Mouse (Mus musculus) heart, embryonic 16.5 days (tissue): Measurements from ENCODE around the gene Dntt. TPM values are rescaled to one million over a fixed set of nuclear protein-coding genes. Genes with fewer than 3 reads are reported as not detected.

Experiments used
- ATAC-seq: fragments of 200-750 bp; cut with Nextera tagmentation; replicated peaks from 2 replicates; pipeline ENCODE4 v1.8.0; 2017; ENCODE audit warnings: moderate number of reproducible peaks; ENCODE audit not compliant: insufficient read depth, low FRiP score; ENCODE audit errors: extremely low read depth
- H3K27ac ChIP-seq: fragments of 300-500 bp; sonication (generic); 2 replicates; pipeline ENCODE4 v1.5.1; 2014; ENCODE audit warnings: mild to moderate bottlenecking, low read length, control low read depth, moderate library complexity
- H3K27me3 ChIP-seq: fragments of 300-500 bp; sonication (generic); 2 replicates; pipeline ENCODE4 v1.6.1; 2014; ENCODE audit warnings: low read length, mixed read lengths; ENCODE audit not compliant: control insufficient read depth, insufficient read depth
- H3K36me3 ChIP-seq: fragments of 300-500 bp; sonication (generic); 2 replicates; pipeline ENCODE4 v1.6.1; 2014; ENCODE audit not compliant: control insufficient read depth, insufficient read depth
- H3K4me1 ChIP-seq: fragments of 300-500 bp; sonication (generic); 2 replicates; pipeline ENCODE4 v1.6.1; 2014; ENCODE audit warnings: low read length, mixed read lengths; ENCODE audit not compliant: control insufficient read depth, insufficient read depth
- H3K4me2 ChIP-seq: fragments of 300-500 bp; sonication (generic); 2 replicates; pipeline ENCODE4 v1.6.1; 2014; ENCODE audit warnings: low read depth, mild to moderate bottlenecking, control low read depth, low read length
- H3K4me3 ChIP-seq: fragments of 300-500 bp; sonication (generic); 2 replicates; pipeline ENCODE4 v1.5.1; 2014; ENCODE audit warnings: mild to moderate bottlenecking, control low read depth, low read length
- H3K9ac ChIP-seq: fragments of 300-500 bp; sonication (generic); 2 replicates; pipeline ENCODE4 v1.6.1; 2014; ENCODE audit warnings: low read length, control low read depth
- H3K9me3 ChIP-seq: fragments of 300-500 bp; sonication (generic); replicated peaks from 2 replicates; pipeline ENCODE4 v1.6.1; 2016; ENCODE audit warnings: low read length; ENCODE audit not compliant: control insufficient read depth
- WGBS: fragments of 180-500 bp; shearing (Covaris S2); extraction: QIAGEN DNeasy Blood & Tissue Kit; methylation state at CpG from one replicate; pipeline ENCODE4 v1.1.7; 2014; 5-methylcytosine and 5-hydroxymethylcytosine counted together
- polyA plus RNA-seq: library from polyadenylated mRNA; unstranded; fragments of >200 nt; fragmentation: Nextera tagmentation; extraction: Ambion mirVana; gene quantifications from 2 replicates; pipeline ENCODE4 v1.2.1, GENCODE M21; 2015

Dntt gene
- polyA plus RNA-seq, 1 experiment from 2014 or later = 0.28 TPM

- WGBS = 65% methylated on average over 5 of the region's 5 CpGs
- Histone ChIP-seq H3K9me3 (no peaks in the 10 kb centered on the region), H3K4me3 (no peak overlapping the region), H3K27me3 (no peaks in the 10 kb centered on the region; the same call in 1 of the 2 replicates), H3K4me2 (no peak overlapping the region), H3K4me1 (peaks cover 3% of the 10 kb centered on the region; the same call in 1 of the 2 replicates), H3K27ac (no peak overlapping the region), H3K36me3 (no peaks in the 10 kb centered on the region), H3K9ac (no peak overlapping the region)
- ATAC-seq = no peak
Observed at GRCm38 (mm10) chr19:41019164-41019675, 9.9 kb upstream of the Dntt start.

DNA sequence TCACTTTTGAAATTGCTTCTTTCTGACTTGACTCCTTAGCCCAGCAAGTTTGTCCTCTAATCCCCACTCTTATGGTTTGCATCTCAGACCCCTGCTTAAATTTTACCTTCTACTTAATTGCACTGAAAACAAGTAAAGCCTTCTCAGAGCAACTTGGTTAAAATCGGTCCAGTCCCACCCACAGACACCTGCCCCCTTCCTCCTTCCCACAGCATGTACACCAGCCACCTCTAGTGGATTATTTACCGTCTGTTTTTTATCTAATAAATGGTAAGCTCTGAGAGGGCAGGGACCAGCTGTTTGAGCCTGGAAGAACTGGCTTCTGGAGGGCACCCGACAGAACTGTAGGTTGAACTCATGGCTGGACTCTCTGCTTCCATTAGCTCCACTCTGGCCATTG, 8.5 kb upstream of the Dntt start:
- 57% methylated on average over 3 of the region's 3 CpGs for WGBS
- ATAC-seq = no peak

DNA sequence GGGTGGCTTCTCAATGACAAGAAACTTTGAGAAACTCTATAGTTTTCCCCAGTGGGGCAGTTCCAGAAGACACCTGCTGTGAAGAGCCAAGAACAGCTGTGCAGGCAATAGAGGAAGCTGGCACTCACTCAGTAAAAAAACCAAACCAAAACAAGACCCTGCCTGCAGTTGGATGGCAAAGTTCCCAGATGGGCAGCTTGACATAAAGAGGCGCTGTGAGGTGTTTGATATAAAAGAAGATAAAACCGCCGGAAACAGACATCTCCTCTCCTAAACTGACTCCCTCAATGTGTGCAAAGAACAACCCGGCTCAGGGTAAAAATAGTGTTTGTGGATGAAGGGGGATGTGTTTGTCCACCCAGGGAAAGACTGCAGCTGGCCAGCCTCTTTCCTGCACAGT, 6.8 kb upstream of the Dntt start:
- Histone ChIP-seq H3K4me2 (no peak overlapping the region), H3K9ac (no peak overlapping the region), H3K36me3 (no peaks in the 10 kb centered on the region), H3K4me1 (no peaks in the 10 kb centered on the region), H3K4me3 (no peak overlapping the region), H3K9me3 (no peaks in the 10 kb centered on the region), H3K27ac (no peak overlapping the region), H3K27me3 (no peaks in the 10 kb centered on the region; the same call in 1 of the 2 replicates)
- WGBS = 53% methylated on average over 4 of the region's 4 CpGs
- ATAC-seq = no peak

More for the DNA sequence above, 8.5 kb upstream of the Dntt start:
- Histone ChIP-seq H3K36me3 (no peaks in the 10 kb centered on the region), H3K4me1 (peaks cover 3% of the 10 kb centered on the region; the same call in 1 of the 2 replicates), H3K4me3 (no peak overlapping the region), H3K4me2 (no peak overlapping the region), H3K9ac (no peak overlapping the region), H3K9me3 (no peaks in the 10 kb centered on the region), H3K27me3 (no peaks in the 10 kb centered on the region; the same call in 1 of the 2 replicates), H3K27ac (no peak overlapping the region)

DNA sequence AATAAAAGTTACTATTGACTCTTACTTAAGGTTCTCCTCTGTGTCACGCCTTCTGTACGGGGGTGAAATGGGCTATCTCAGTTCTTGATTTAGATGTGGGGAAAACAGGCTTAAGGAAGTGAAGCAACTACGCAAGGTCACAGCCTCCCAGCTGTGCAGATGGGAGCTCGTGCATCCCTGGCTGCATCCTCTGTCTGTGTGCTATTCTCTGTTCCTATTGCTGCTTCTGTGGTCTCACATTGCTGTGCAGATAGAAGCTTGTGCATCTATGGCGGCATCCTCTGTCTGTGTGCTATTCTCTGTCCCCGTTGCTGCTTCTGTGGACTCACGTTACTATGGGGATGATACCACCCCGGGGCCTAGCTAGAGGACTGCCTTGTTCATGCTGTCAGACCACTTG, 2.5 kb upstream of the Dntt start:
- WGBS = 78% methylated on average over 8 of the region's 8 CpGs

DNA sequence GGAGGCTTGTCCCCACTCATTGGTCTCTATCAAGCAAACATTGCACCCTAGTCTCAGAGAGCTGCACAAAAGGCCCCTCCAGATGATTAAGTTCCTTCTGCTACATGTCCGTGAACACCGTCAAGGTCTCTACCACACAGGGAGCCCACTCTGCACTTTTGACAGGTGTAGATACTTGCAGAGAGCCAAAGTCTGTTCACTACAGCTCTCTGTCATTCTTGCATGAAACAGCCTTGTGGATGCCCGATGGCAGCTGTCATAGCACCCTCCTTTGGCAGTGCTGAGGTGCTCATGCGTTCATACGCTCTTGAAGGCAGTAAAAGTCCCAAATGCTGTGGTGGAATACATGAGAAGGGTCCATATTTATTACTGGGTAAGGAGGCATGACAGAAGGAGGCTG, 2.1 kb upstream of the Dntt start:
- WGBS = 85% methylated on average over 5 of the region's 5 CpGs
- Histone ChIP-seq H3K4me1 (no peaks in the 10 kb centered on the region), H3K9me3 (no peaks in the 10 kb centered on the region), H3K4me2 (no peak overlapping the region), H3K27me3 (no peaks in the 10 kb centered on the region; the same call in 1 of the 2 replicates), H3K4me3 (no peak overlapping the region), H3K27ac (no peak overlapping the region), H3K36me3 (no peaks in the 10 kb centered on the region), H3K9ac (no peak overlapping the region)
- no peak for ATAC-seq

More for the DNA sequence above, 2.5 kb upstream of the Dntt start:
- no peaks in the 10 kb centered on the region for H3K9me3 ChIP-seq
- H3K27ac ChIP-seq = no peak overlapping the region
- H3K4me3 ChIP-seq = no peak overlapping the region
- H3K4me1 ChIP-seq = no peaks in the 10 kb centered on the region
- H3K36me3 ChIP-seq = no peaks in the 10 kb centered on the region
- H3K4me2 ChIP-seq = no peak overlapping the region
- no peaks in the 10 kb centered on the region; the same call in 1 of the 2 replicates for H3K27me3 ChIP-seq
- H3K9ac ChIP-seq = no peak overlapping the region
- no peak for ATAC-seq

GRCm38 (mm10) chr19:41027601-41028000, 1.5 kb upstream of the Dntt start:
- H3K27ac ChIP-seq = no peak overlapping the region
- no peak overlapping the region for H3K9ac ChIP-seq
- no peak for ATAC-seq
- H3K4me1 ChIP-seq = no peaks in the 10 kb centered on the region
- no peak overlapping the region for H3K4me3 ChIP-seq
- H3K9me3 ChIP-seq = no peaks in the 10 kb centered on the region
- no peaks in the 10 kb centered on the region for H3K36me3 ChIP-seq
- H3K27me3 ChIP-seq = no peaks in the 10 kb centered on the region; the same call in 1 of the 2 replicates
- 89% methylated on average over 9 of the region's 9 CpGs for WGBS
- no peak overlapping the region for H3K4me2 ChIP-seq

DNA sequence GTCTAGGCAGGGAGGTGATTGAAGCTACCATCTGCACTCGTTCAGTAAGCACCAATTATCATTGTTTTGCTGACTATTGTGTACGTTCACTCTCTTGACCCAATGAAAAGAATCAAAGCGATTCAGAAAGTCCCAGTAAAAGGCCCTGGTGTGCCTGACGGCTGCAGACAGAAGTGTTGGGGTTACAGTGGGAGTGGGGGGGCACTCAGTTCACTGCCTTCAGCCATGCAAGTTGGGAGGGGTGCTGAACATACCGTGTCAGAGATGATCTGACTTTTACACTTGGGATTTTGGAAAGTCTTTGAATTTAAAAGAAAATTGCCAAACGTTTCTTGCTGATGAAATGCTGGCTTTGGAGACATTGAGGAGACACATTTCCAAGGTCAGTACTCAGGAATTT, 1.1 kb downstream of the Dntt start:
- H3K27ac ChIP-seq = no peak overlapping the region
- H3K27me3 ChIP-seq = no peaks in the 10 kb centered on the region
- H3K4me1 ChIP-seq = no peaks in the 10 kb centered on the region
- no peaks in the 10 kb centered on the region for H3K36me3 ChIP-seq
- no peak overlapping the region for H3K4me3 ChIP-seq
- H3K9ac ChIP-seq = no peak overlapping the region
- H3K4me2 ChIP-seq = no peak overlapping the region
- no peak for ATAC-seq
- H3K9me3 ChIP-seq = no peaks in the 10 kb centered on the region
- 67% methylated on average over 6 of the region's 6 CpGs for WGBS

DNA sequence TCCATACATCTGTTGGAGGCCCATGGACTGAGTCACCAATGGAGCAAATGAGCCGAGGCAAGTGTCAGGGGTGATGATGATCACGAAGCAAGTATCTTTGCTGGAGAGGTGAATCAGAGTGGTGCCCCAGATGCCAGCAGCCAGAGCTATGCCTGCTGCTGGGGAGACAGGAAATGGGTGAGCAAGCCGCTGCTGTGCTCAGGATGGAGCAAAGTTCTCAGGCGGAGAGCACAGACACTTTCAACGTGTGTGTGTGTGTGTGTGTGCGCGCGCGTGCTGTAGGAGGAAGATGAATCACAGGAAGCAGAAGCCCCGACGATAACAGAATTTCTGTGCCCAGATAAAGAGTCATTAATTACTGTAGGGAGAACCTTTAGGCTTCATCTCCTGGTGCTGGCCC, 1.9 kb downstream of the Dntt start:
- ATAC-seq = peak; percentile 58; the same call in 1 of the 2 replicates
- Histone ChIP-seq H3K9ac (no peak overlapping the region), H3K36me3 (no peaks in the 10 kb centered on the region), H3K27me3 (no peaks in the 10 kb centered on the region), H3K27ac (no peak overlapping the region), H3K4me2 (no peak overlapping the region), H3K4me3 (no peak overlapping the region), H3K4me1 (peaks cover 3% of the 10 kb centered on the region; the same call in 1 of the 2 replicates), H3K9me3 (no peaks in the 10 kb centered on the region)
- 54% methylated on average over 11 of the region's 11 CpGs for WGBS

GRCm38 (mm10) chr19:41031869-41032268, 2.8 kb downstream of the Dntt start:
- Histone ChIP-seq H3K4me3 (no peak overlapping the region), H3K4me2 (no peak overlapping the region), H3K27ac (no peak overlapping the region), H3K9ac (no peak overlapping the region), H3K36me3 (no peaks in the 10 kb centered on the region), H3K27me3 (no peaks in the 10 kb centered on the region), H3K9me3 (no peaks in the 10 kb centered on the region), H3K4me1 (peaks cover 4% of the 10 kb centered on the region; the same call in 1 of the 2 replicates)
- ATAC-seq = no peak
- WGBS = 71% methylated on average over 6 of the region's 6 CpGs
